Mouse (Mus musculus): ENCODE data around the gene Fxyd5. TPM values are rescaled to one million over a fixed set of nuclear protein-coding genes. Genes with fewer than 3 reads are reported as not detected.

Fxyd5 gene
- polyA plus RNA-seq (2012; rRNA removed) = 61.5 and 84.3 TPM in 2 replicates

GRCm38 (mm10) chr7:31042431-31042910, at the start of gene Fxyd5:
Gene Fxyd5 (minus strand): TSS chr7:31042481.
- DNase-seq (ENCODE audit: low read depth) = no peak

GRCm38 (mm10) chr7:31089721-31090120, 47.4 kb upstream of the Fxyd5 start:
- no peak for DNase-seq (ENCODE audit: low read depth)

- no peak for DNase-seq (ENCODE audit: low read depth)
These were observed 45.9 kb upstream of the Fxyd5 start for GRCm38 (mm10) chr7:31088206-31088605.

- no peak for DNase-seq (ENCODE audit: low read depth)
These were observed 45.0 kb upstream of the Fxyd5 start for GRCm38 (mm10) chr7:31087262-31087661.

GRCm38 (mm10) chr7:31086175-31086755, 44.0 kb upstream of the Fxyd5 start:
- no peak for DNase-seq (ENCODE audit: low read depth)

GRCm38 (mm10) chr7:31085171-31085570, 42.9 kb upstream of the Fxyd5 start:
- DNase-seq (ENCODE audit: low read depth) = no peak

GRCm38 (mm10) chr7:31084140-31084539, 41.9 kb upstream of the Fxyd5 start:
- DNase-seq (ENCODE audit: low read depth) = no peak

- DNase-seq (ENCODE audit: low read depth) = no peak
These were observed 40.7 kb upstream of the Fxyd5 start for GRCm38 (mm10) chr7:31082831-31083588.

GRCm38 (mm10) chr7:31082106-31082505, 39.8 kb upstream of the Fxyd5 start:
- no peak for DNase-seq (ENCODE audit: low read depth)

GRCm38 (mm10) chr7:31081106-31081505, 38.8 kb upstream of the Fxyd5 start:
- no peak for DNase-seq (ENCODE audit: low read depth)

- DNase-seq (ENCODE audit: low read depth) = no peak
These were observed 38.3 kb upstream of the Fxyd5 start for GRCm38 (mm10) chr7:31080611-31081010.

GRCm38 (mm10) chr7:31079670-31080069, 37.4 kb upstream of the Fxyd5 start:
- no peak for DNase-seq (ENCODE audit: low read depth)

- no peak for DNase-seq (ENCODE audit: low read depth)
These were observed 35.7 kb upstream of the Fxyd5 start for GRCm38 (mm10) chr7:31077885-31078445.

- DNase-seq (ENCODE audit: low read depth) = no peak
These were observed 35.2 kb upstream of the Fxyd5 start for GRCm38 (mm10) chr7:31077470-31077869.

GRCm38 (mm10) chr7:31076492-31076891, 34.2 kb upstream of the Fxyd5 start, which contains the start of gene Fxyd3:
Gene Fxyd3 (minus strand): TSS chr7:31076704.
- no peak for DNase-seq (ENCODE audit: low read depth)

GRCm38 (mm10) chr7:31074713-31075069, 32.4 kb upstream of the Fxyd5 start:
- no peak for DNase-seq (ENCODE audit: low read depth)

- peak; percentile 81 for DNase-seq (ENCODE audit: low read depth)
These were observed 31.9 kb upstream of the Fxyd5 start for GRCm38 (mm10) chr7:31074061-31074712.

GRCm38 (mm10) chr7:31073546-31073945, 31.3 kb upstream of the Fxyd5 start:
- no peak for DNase-seq (ENCODE audit: low read depth)

- no peak for DNase-seq (ENCODE audit: low read depth)
These were observed 30.0 kb upstream of the Fxyd5 start for GRCm38 (mm10) chr7:31072326-31072725.

- DNase-seq (ENCODE audit: low read depth) = no peak
These were observed 28.0 kb upstream of the Fxyd5 start for GRCm38 (mm10) chr7:31070324-31070723.

GRCm38 (mm10) chr7:31069491-31069890, 27.2 kb upstream of the Fxyd5 start:
- DNase-seq (ENCODE audit: low read depth) = no peak

GRCm38 (mm10) chr7:31067836-31068235, 25.6 kb upstream of the Fxyd5 start:
- DNase-seq (ENCODE audit: low read depth) = no peak
